Mouse (Mus musculus): ENCODE results near the gene Elf4.

GRCm38 (mm10) chrX:48434251-48434650, 28.7 kb downstream of the Elf4 start:
- TF ChIP-seq CTCF (IDR thresholded peaks at IDR 0.05; ENCODE audit: borderline replicate concordance, insufficient read depth, low read length) (no peak), POLR2A (IDR thresholded peaks at IDR 0.05; ENCODE audit: low read depth, low read length) (no peak)

Measured in embryonic fibroblast, embryonic 13.5 days (primary cell).